Mouse (Mus musculus): Measurements from ENCODE around the gene Hbb-bh1. TPM values are rescaled to one million over a fixed set of nuclear protein-coding genes. Genes with fewer than 3 reads are reported as not detected.
"Not testable (repeated sequence)": the region's sequence is repeated elsewhere in the genome, so short reads cannot be mapped to it uniquely, and the experiment has no call there.

Gene Hbb-bh1
- polyA plus RNA-seq, 1 experiment from 2014 or later = 1.2 TPM

- H3K9me3 ChIP-seq (ENCODE audit: control insufficient read depth, low read length); H3K4me2 ChIP-seq (ENCODE audit: low read depth, low read length); H3K36me3 ChIP-seq (ENCODE audit: control insufficient read depth, insufficient read depth, low read length); H3K27me3 ChIP-seq (replicated peaks; ENCODE audit: control insufficient read depth, insufficient read depth, low read length); H3K9ac ChIP-seq (ENCODE audit: low read depth, low read length); H3K27ac ChIP-seq (ENCODE audit: low read length); H3K4me3 ChIP-seq (ENCODE audit: low read length); ATAC-seq; H3K4me1 ChIP-seq (ENCODE audit: control insufficient read depth, insufficient read depth, low read length): not testable (repeated sequence)
- WGBS = 77% methylated on average over 2 of the region's 2 CpGs
Measured at GRCm38 (mm10) chr7:103808120-103808519, 34.8 kb downstream of the Hbb-bh1 start.

- WGBS = 65% methylated on average over 1 of the region's 1 CpGs
- H3K36me3 ChIP-seq (ENCODE audit: control insufficient read depth, insufficient read depth, low read length) = no peaks in the 10 kb centered on the region
- no peaks in the 10 kb centered on the region for H3K9me3 ChIP-seq (ENCODE audit: control insufficient read depth, low read length)
Measured at GRCm38 (mm10) chr7:103806856-103807255, 36.1 kb downstream of the Hbb-bh1 start.

GRCm38 (mm10) chr7:103792669-103793388 is 50.1 kb downstream of the Hbb-bh1 start:
- 28% methylated on average over 4 of the region's 4 CpGs for WGBS

More at GRCm38 (mm10) chr7:103806856-103807255, 36.1 kb downstream of the Hbb-bh1 start:
- H3K4me1 ChIP-seq (ENCODE audit: control insufficient read depth, insufficient read depth, low read length) = no peaks in the 10 kb centered on the region
- H3K4me3 ChIP-seq (ENCODE audit: low read length) = no peak overlapping the region
- ATAC-seq = no peak
- H3K9ac ChIP-seq (ENCODE audit: low read depth, low read length) = no peak overlapping the region
- H3K27ac ChIP-seq (ENCODE audit: low read length) = no peak overlapping the region
- no peak overlapping the region for H3K4me2 ChIP-seq (ENCODE audit: low read depth, low read length)
- H3K27me3 ChIP-seq (replicated peaks; ENCODE audit: control insufficient read depth, insufficient read depth, low read length) = no peaks in the 10 kb centered on the region

DNA sequence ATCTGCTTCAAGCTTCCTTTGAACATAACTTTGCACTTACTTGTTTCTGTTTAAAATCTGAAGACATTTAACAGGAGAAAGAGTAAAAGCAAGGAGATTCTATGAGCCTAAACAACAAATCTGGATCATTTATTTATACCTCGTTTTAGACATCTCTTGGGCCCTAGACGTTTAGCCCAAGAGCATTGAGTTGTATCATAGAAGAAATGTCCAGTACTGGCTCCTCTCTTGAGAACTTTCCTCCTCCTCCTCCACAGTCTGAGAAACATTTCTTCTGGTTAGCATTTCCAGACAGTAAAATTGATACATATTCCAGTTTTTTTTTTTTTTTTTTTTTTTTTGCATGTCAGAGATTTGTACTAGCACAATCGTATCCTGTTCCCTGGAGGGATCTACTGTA is 51.2 kb downstream of the Hbb-bh1 start, which contains the start of gene Olfr67:
Gene Olfr67 (minus strand): TSS at position 101 of the 400 bp plus-strand sequence.
- H3K9me3 ChIP-seq (ENCODE audit: control insufficient read depth, low read length) = no peaks in the 10 kb centered on the region
- H3K9ac ChIP-seq (ENCODE audit: low read depth, low read length) = no peak within 1 kb of the TSS
- WGBS = 77% methylated on average over 3 of the region's 3 CpGs
- H3K27me3 ChIP-seq (replicated peaks; ENCODE audit: control insufficient read depth, insufficient read depth, low read length) = no peaks in the 10 kb centered on the region
- no peak within 1 kb of the TSS for H3K27ac ChIP-seq (ENCODE audit: low read length)
- ATAC-seq = no peak
- no peaks in the 10 kb centered on the region for H3K4me1 ChIP-seq (ENCODE audit: control insufficient read depth, insufficient read depth, low read length)
- no peak within 1 kb of the TSS for H3K4me2 ChIP-seq (ENCODE audit: low read depth, low read length)
- no peaks in the 10 kb centered on the region for H3K36me3 ChIP-seq (ENCODE audit: control insufficient read depth, insufficient read depth, low read length)
- H3K4me3 ChIP-seq (ENCODE audit: low read length) = no peak within 1 kb of the TSS

More at GRCm38 (mm10) chr7:103792669-103793388, 50.1 kb downstream of the Hbb-bh1 start:
- Histone ChIP-seq H3K4me2 (ENCODE audit: low read depth, low read length) (no peak overlapping the region), H3K4me1 (ENCODE audit: control insufficient read depth, insufficient read depth, low read length) (no peaks in the 10 kb centered on the region), H3K4me3 (ENCODE audit: low read length) (no peak overlapping the region), H3K27me3 (replicated peaks; ENCODE audit: control insufficient read depth, insufficient read depth, low read length) (no peaks in the 10 kb centered on the region), H3K9ac (ENCODE audit: low read depth, low read length) (no peak overlapping the region), H3K27ac (ENCODE audit: low read length) (no peak overlapping the region), H3K9me3 (ENCODE audit: control insufficient read depth, low read length) (no peaks in the 10 kb centered on the region), H3K36me3 (ENCODE audit: control insufficient read depth, insufficient read depth, low read length) (no peaks in the 10 kb centered on the region)
- no peak for ATAC-seq

Other genes starting within 250 kb of the Hbb-bh1 start
- gene Olfr619, start 242.6 kb downstream of the Hbb-bh1 start, polyA plus RNA-seq (2015; fragmentation: Nextera tagmentation; extraction: Ambion mirVana) = not detected in 2 replicates
- not detected in 2 replicates for gene Olfr620, start 230.6 kb downstream of the Hbb-bh1 start, polyA plus RNA-seq (2015; fragmentation: Nextera tagmentation; extraction: Ambion mirVana)
- gene Olfr622, start 200.5 kb downstream of the Hbb-bh1 start, polyA plus RNA-seq (2015; fragmentation: Nextera tagmentation; extraction: Ambion mirVana) = not detected in 2 replicates
- not detected in 2 replicates for gene Olfr623, start 179.5 kb downstream of the Hbb-bh1 start, polyA plus RNA-seq (2015; fragmentation: Nextera tagmentation; extraction: Ambion mirVana)
- 0.04 and 0.06 TPM in 2 replicates for gene Olfr624, start 172.0 kb downstream of the Hbb-bh1 start, polyA plus RNA-seq (2015; fragmentation: Nextera tagmentation; extraction: Ambion mirVana)
- not detected in 2 replicates for gene Olfr625-ps1, start 160.4 kb downstream of the Hbb-bh1 start, polyA plus RNA-seq (2015; fragmentation: Nextera tagmentation; extraction: Ambion mirVana)
- gene Olfr243, start 128.5 kb downstream of the Hbb-bh1 start, polyA plus RNA-seq (2015; fragmentation: Nextera tagmentation; extraction: Ambion mirVana) = not detected in 2 replicates
- not detected in 2 replicates for gene Olfr628, start 112.8 kb downstream of the Hbb-bh1 start, polyA plus RNA-seq (2015; fragmentation: Nextera tagmentation; extraction: Ambion mirVana)
- not detected in 2 replicates for gene Olfr629, start 98.2 kb downstream of the Hbb-bh1 start, polyA plus RNA-seq (2015; fragmentation: Nextera tagmentation; extraction: Ambion mirVana)
- not detected in 2 replicates for gene Olfr630, start 85.8 kb downstream of the Hbb-bh1 start, polyA plus RNA-seq (2015; fragmentation: Nextera tagmentation; extraction: Ambion mirVana)
- not detected in 2 replicates for gene Olfr69, start 71.6 kb downstream of the Hbb-bh1 start, polyA plus RNA-seq (2015; fragmentation: Nextera tagmentation; extraction: Ambion mirVana)
- not detected in 2 replicates for gene Olfr68, start 63.5 kb downstream of the Hbb-bh1 start, polyA plus RNA-seq (2015; fragmentation: Nextera tagmentation; extraction: Ambion mirVana)
- gene Olfr67, start 51.3 kb downstream of the Hbb-bh1 start, polyA plus RNA-seq (2015; fragmentation: Nextera tagmentation; extraction: Ambion mirVana) = not detected in 2 replicates
- 1,955 and 2,476 TPM in 2 replicates for gene Hbb-bt, start 29.2 kb downstream of the Hbb-bh1 start, polyA plus RNA-seq (2015; fragmentation: Nextera tagmentation; extraction: Ambion mirVana)
- 6,207 and 7,496 TPM in 2 replicates for gene Hbb-bs, start 15.1 kb downstream of the Hbb-bh1 start, polyA plus RNA-seq (2015; fragmentation: Nextera tagmentation; extraction: Ambion mirVana)
- not detected in 2 replicates for gene Hbb-bh2, start 2.6 kb downstream of the Hbb-bh1 start, polyA plus RNA-seq (2015; fragmentation: Nextera tagmentation; extraction: Ambion mirVana)
- 30.0 and 42.2 TPM in 2 replicates for gene Hbb-y, start 10.1 kb upstream of the Hbb-bh1 start, polyA plus RNA-seq (2015; fragmentation: Nextera tagmentation; extraction: Ambion mirVana)
- not detected in 2 replicates for gene Olfr66, start 43.1 kb upstream of the Hbb-bh1 start, polyA plus RNA-seq (2015; fragmentation: Nextera tagmentation; extraction: Ambion mirVana)
- not detected in 2 replicates for gene Olfr64, start 51.3 kb upstream of the Hbb-bh1 start, polyA plus RNA-seq (2015; fragmentation: Nextera tagmentation; extraction: Ambion mirVana)
- not detected in 2 replicates for gene Olfr65, start 60.3 kb upstream of the Hbb-bh1 start, polyA plus RNA-seq (2015; fragmentation: Nextera tagmentation; extraction: Ambion mirVana)
- gene Olfr631, start 85.7 kb upstream of the Hbb-bh1 start, polyA plus RNA-seq (2015; fragmentation: Nextera tagmentation; extraction: Ambion mirVana) = not detected in 2 replicates
- gene Olfr632, start 91.2 kb upstream of the Hbb-bh1 start, polyA plus RNA-seq (2015; fragmentation: Nextera tagmentation; extraction: Ambion mirVana) = not detected in 2 replicates
- not detected in 2 replicates for gene Olfr633, start 101.3 kb upstream of the Hbb-bh1 start, polyA plus RNA-seq (2015; fragmentation: Nextera tagmentation; extraction: Ambion mirVana)
- gene Olfr635, start 128.0 kb upstream of the Hbb-bh1 start, polyA plus RNA-seq (2015; fragmentation: Nextera tagmentation; extraction: Ambion mirVana) = not detected in 2 replicates
- gene Olfr638, start 155.6 kb upstream of the Hbb-bh1 start, polyA plus RNA-seq (2015; fragmentation: Nextera tagmentation; extraction: Ambion mirVana) = not detected in 2 replicates
- not detected in 2 replicates for gene Olfr639, start 174.1 kb upstream of the Hbb-bh1 start, polyA plus RNA-seq (2015; fragmentation: Nextera tagmentation; extraction: Ambion mirVana)
- gene Olfr640, start 182.4 kb upstream of the Hbb-bh1 start, polyA plus RNA-seq (2015; fragmentation: Nextera tagmentation; extraction: Ambion mirVana) = not detected in 2 replicates
- gene Olfr641, start 192.3 kb upstream of the Hbb-bh1 start, polyA plus RNA-seq (2015; fragmentation: Nextera tagmentation; extraction: Ambion mirVana) = not detected in 2 replicates
- gene Olfr642, start 209.5 kb upstream of the Hbb-bh1 start, polyA plus RNA-seq (2015; fragmentation: Nextera tagmentation; extraction: Ambion mirVana) = not detected in 2 replicates
- not detected in 2 replicates for gene 4930516K23Rik, start 218.3 kb upstream of the Hbb-bh1 start, polyA plus RNA-seq (2015; fragmentation: Nextera tagmentation; extraction: Ambion mirVana)
- gene Olfr644, start 228.7 kb upstream of the Hbb-bh1 start, polyA plus RNA-seq (2015; fragmentation: Nextera tagmentation; extraction: Ambion mirVana) = not detected in 2 replicates
- gene Olfr645, start 242.3 kb upstream of the Hbb-bh1 start, polyA plus RNA-seq (2015; fragmentation: Nextera tagmentation; extraction: Ambion mirVana) = not detected in 2 replicates

Measured in intestine, embryonic 16.5 days (tissue).